Mouse (Mus musculus): ENCODE data around the gene Hnrnpk. TPM values are rescaled to one million over a fixed set of nuclear protein-coding genes. Genes with fewer than 3 reads are reported as not detected.

Gene Hnrnpk
- polyA plus RNA-seq, 1 experiment from 2014 or later = 1,973 TPM

- Histone ChIP-seq H3K36me3 (no peaks in the 10 kb centered on the region), H3K4me3 (peak within 1 kb of the TSS; percentile 82), H3K4me2 (replicated peaks) (peak within 1 kb of the TSS; percentile 98), H3K27ac (replicated peaks) (peak within 1 kb of the TSS; percentile 5; the same call in 1 of the 2 replicates), H3K4me1 (peaks cover 8% of the 10 kb centered on the region), H3K9me3 (no peaks in the 10 kb centered on the region), H3K9ac (replicated peaks) (peak within 1 kb of the TSS; percentile 65), H3K27me3 (no peaks in the 10 kb centered on the region)
- WGBS = under 1% methylated on average over 74 of the region's 85 CpGs
- ATAC-seq (replicated peaks) = peak; percentile 98
Measured at GRCm38 (mm10) chr13:58358629-58359303, 44.4 kb downstream of the Hnrnpk start, which contains the start of gene Kif27. Kif27 (minus strand) TSS chr13:58359122.

- no peak overlapping the region for H3K4me2 ChIP-seq (replicated peaks)
- no peak overlapping the region for H3K9ac ChIP-seq (replicated peaks)
- H3K36me3 ChIP-seq = no peaks in the 10 kb centered on the region
- H3K27ac ChIP-seq (replicated peaks) = no peak overlapping the region
- no peak for ATAC-seq (replicated peaks)
- no peaks in the 10 kb centered on the region for H3K9me3 ChIP-seq
- no peak overlapping the region for H3K4me3 ChIP-seq
- 0 out of 2 replicates have a peak, but pooled peaks cover under 1% of the 10 kb centered on the region for H3K4me1 ChIP-seq
- H3K27me3 ChIP-seq = no peaks in the 10 kb centered on the region
Measured at GRCm38 (mm10) chr13:58352996-58353395, 50.1 kb downstream of the Hnrnpk start.

- 83% methylated on average over 4 of the region's 4 CpGs for WGBS
- H3K4me2 ChIP-seq (replicated peaks) = no peak overlapping the region
- no peaks in the 10 kb centered on the region for H3K9me3 ChIP-seq
- no peak for ATAC-seq (replicated peaks)
- H3K27ac ChIP-seq (replicated peaks) = no peak overlapping the region
- H3K4me3 ChIP-seq = no peak overlapping the region
- no peaks in the 10 kb centered on the region for H3K27me3 ChIP-seq
- no peaks in the 10 kb centered on the region for H3K4me1 ChIP-seq
- no peaks in the 10 kb centered on the region for H3K36me3 ChIP-seq
- H3K9ac ChIP-seq (replicated peaks) = no peak overlapping the region
Measured at GRCm38 (mm10) chr13:58350606-58351005, 52.5 kb downstream of the Hnrnpk start.

DNA sequence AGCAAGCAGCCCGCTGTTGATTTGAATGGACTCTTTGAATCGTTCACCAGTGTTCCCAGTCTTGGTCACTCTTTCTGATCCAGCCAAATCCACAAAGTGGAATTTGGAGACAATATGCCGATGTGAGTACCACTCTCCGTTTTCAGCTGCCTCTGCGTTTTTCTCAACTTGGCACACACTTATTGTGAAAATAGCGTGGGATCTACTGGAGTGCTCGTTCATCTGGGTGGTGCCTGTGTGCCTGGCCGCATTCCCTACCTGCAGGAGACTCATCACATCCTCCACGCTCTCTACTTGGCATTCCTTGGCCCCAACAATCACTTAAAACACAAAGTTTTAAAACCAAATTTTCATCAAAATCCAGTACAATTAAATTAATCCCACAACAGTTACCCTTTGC is 58.6 kb downstream of the Hnrnpk start:
- Histone ChIP-seq H3K27me3 (no peaks in the 10 kb centered on the region), H3K9ac (replicated peaks) (no peak overlapping the region), H3K9me3 (no peaks in the 10 kb centered on the region), H3K27ac (replicated peaks) (no peak overlapping the region), H3K36me3 (no peaks in the 10 kb centered on the region), H3K4me3 (no peak overlapping the region), H3K4me1 (no peaks in the 10 kb centered on the region), H3K4me2 (replicated peaks) (no peak overlapping the region)
- 71% methylated on average over 9 of the region's 9 CpGs for WGBS
- no peak for ATAC-seq (replicated peaks)

MicroRNAs within 50 kb of the gene (microRNA counts, 519-probe panel; counts per million panel counts)
- microRNA mmu-miR-7a = 3,451 counts per million, percentile 83 among the panel's probes with 10 or more counts

Small RNAs within 50 kb of the gene (microRNA-seq; reads per million reads assigned to microRNA genes)
- gene Mir7-1 = 511 reads per million, percentile 73 among the genes with 10 or more reads in this experiment

Other genes starting within 250 kb of the Hnrnpk start
- 65.6 and 74.9 TPM in 2 replicates for gene Idnk, start 245.7 kb downstream of the Hnrnpk start, polyA plus RNA-seq (2015; fragmentation: Nextera tagmentation; extraction: Ambion mirVana)
- 153 TPM in 2 replicates for gene Ubqln1, start 187.7 kb downstream of the Hnrnpk start, polyA plus RNA-seq (2015; fragmentation: Nextera tagmentation; extraction: Ambion mirVana)
- gene Gkap1, start 127.6 kb downstream of the Hnrnpk start, polyA plus RNA-seq (2015; fragmentation: Nextera tagmentation; extraction: Ambion mirVana) = 23.8 and 30.3 TPM in 2 replicates
- 1.5 and 1.6 TPM in 2 replicates for gene Kif27, start 44.2 kb downstream of the Hnrnpk start, polyA plus RNA-seq (2015; fragmentation: Nextera tagmentation; extraction: Ambion mirVana)
- gene 2210016F16Rik, start 18.1 kb downstream of the Hnrnpk start, polyA plus RNA-seq (2015; fragmentation: Nextera tagmentation; extraction: Ambion mirVana) = 20.5 and 21.1 TPM in 2 replicates
- 23.1 and 23.4 TPM in 2 replicates for gene Rmi1, start 1.1 kb downstream of the Hnrnpk start, polyA plus RNA-seq (2015; fragmentation: Nextera tagmentation; extraction: Ambion mirVana)
- 0.08 TPM in 1 of 2 replicates, not detected in the other for gene Slc28a3, start 207.5 kb upstream of the Hnrnpk start, polyA plus RNA-seq (2015; fragmentation: Nextera tagmentation; extraction: Ambion mirVana)